Mouse (Mus musculus) MEL (cell line): Measurements from ENCODE around the gene Ucp2. TPM values are rescaled to one million over a fixed set of nuclear protein-coding genes. Genes with fewer than 3 reads are reported as not detected.

Experiments
- DNase-seq: peaks from one replicate; pipeline ENCODE4 v3.0.0; 2011; ENCODE audit warnings: low read depth, low spot score
- H3K27ac ChIP-seq: 2 replicates; pipeline ENCODE4 v1.5.1; 2012; ENCODE audit warnings: low read depth, mild to moderate bottlenecking, control low read depth, low read length, moderate library complexity; ENCODE audit not compliant: control insufficient read depth
- H3K27me3 ChIP-seq, 2 experiments: fragments of 150-350 bp in 1 of 2; sonication (generic) in 1 of 2; 2 replicates each; pipeline ENCODE4 v1.6.1; 2012; ENCODE audit warnings: low read length in 2 of 2, mild to moderate bottlenecking in 2 of 2, improper control_type of control experiment in 1 of 2, moderate library complexity in 1 of 2; ENCODE audit not compliant: insufficient read depth in 2 of 2, control insufficient read depth in 1 of 2
- H3K36me3 ChIP-seq, 2 experiments: 2 replicates each; pipeline ENCODE4 v1.6.1; 2012 to 2014; ENCODE audit warnings: low read length in 2 of 2, improper control_type of control experiment in 1 of 2, inconsistent platforms in 1 of 2, mild to moderate bottlenecking in 1 of 2; ENCODE audit not compliant: insufficient read depth in 2 of 2, control insufficient read depth in 1 of 2
- H3K4me1 ChIP-seq, 2 experiments: fragments of 150-350 bp in 1 of 2; sonication (generic) in 1 of 2; 2 replicates each; pipeline ENCODE4 v1.6.1; 2012; ENCODE audit warnings: low read length in 2 of 2, improper control_type of control experiment in 1 of 2, mild to moderate bottlenecking in 1 of 2; ENCODE audit not compliant: insufficient read depth in 2 of 2, control insufficient read depth in 1 of 2
- H3K4me3 ChIP-seq, 2 experiments: fragments of 150-350 bp in 1 of 2; sonication (generic) in 1 of 2; 2 replicates each; pipeline ENCODE4 v1.5.1; 2012; ENCODE audit warnings: low read depth in 2 of 2, low read length in 2 of 2, mild to moderate bottlenecking in 2 of 2, moderate library complexity in 2 of 2, control low read depth in 1 of 2, improper control_type of control experiment in 1 of 2; ENCODE audit not compliant: control insufficient read depth in 1 of 2, insufficient read depth in 1 of 2
- H3K79me2 ChIP-seq: 2 replicates; pipeline ENCODE4 v1.6.1; 2012; ENCODE audit warnings: mild to moderate bottlenecking, low read length, moderate library complexity; ENCODE audit not compliant: control insufficient read depth, poor library complexity, insufficient read depth
- H3K9ac ChIP-seq: 2 replicates; pipeline ENCODE4 v1.6.1; 2012; ENCODE audit warnings: low read depth, mild to moderate bottlenecking, control low read depth, low read length, moderate library complexity; ENCODE audit not compliant: control insufficient read depth, poor library complexity, severe bottlenecking
- H3K9me3 ChIP-seq: fragments of 150-350 bp; sonication (generic); replicated peaks from 2 replicates; pipeline ENCODE4 v1.6.1; 2012; ENCODE audit warnings: mild to moderate bottlenecking, low read length, improper control_type of control experiment, moderate library complexity; ENCODE audit not compliant: insufficient read depth
- CHD1 ChIP-seq: IDR thresholded peaks from 2 replicates; pipeline ENCODE4 v1.6.1; 2012; ENCODE audit warnings: low read depth, mild to moderate bottlenecking, inconsistent platforms, low read length, improper control_type of control experiment
- CHD2 ChIP-seq: IDR thresholded peaks from 2 replicates; pipeline ENCODE4 v1.6.1; 2011; ENCODE audit warnings: low read length, improper control_type of control experiment
- CTCF ChIP-seq, 3 experiments: IDR thresholded peaks in 2 of 3; conservative IDR thresholded peaks in 1 of 3; 2 replicates each; pipeline ENCODE4 v1.5.1; 2011 to 2012; ENCODE audit warnings: low read length in 3 of 3, low read depth in 2 of 3, mild to moderate bottlenecking in 2 of 3, improper control_type of control experiment in 1 of 3, inconsistent platforms in 1 of 3, mixed read lengths in 1 of 3, moderate library complexity in 1 of 3; ENCODE audit not compliant: control insufficient read depth in 1 of 3, insufficient read depth in 1 of 3, poor library complexity in 1 of 3, severe bottlenecking in 1 of 3
- E2F4 ChIP-seq: IDR thresholded peaks from 2 replicates; pipeline ENCODE4 v1.6.1; 2011; ENCODE audit warnings: low read depth, low read length, improper control_type of control experiment, borderline replicate concordance
- ELF1 ChIP-seq: IDR thresholded peaks from 2 replicates; pipeline ENCODE4 v1.6.1; 2014; ENCODE audit warnings: low read depth, mild to moderate bottlenecking, inconsistent platforms, low read length, improper control_type of control experiment, moderate library complexity
- ETS1 ChIP-seq: IDR thresholded peaks from 2 replicates; pipeline ENCODE4 v1.6.1; 2012; ENCODE audit warnings: low read depth, mild to moderate bottlenecking, inconsistent platforms, low read length, improper control_type of control experiment, moderate library complexity
- GABPA ChIP-seq: IDR thresholded peaks from 2 replicates; pipeline ENCODE4 v1.6.1; 2012; ENCODE audit warnings: low read depth, mild to moderate bottlenecking, inconsistent platforms, low read length, improper control_type of control experiment, moderate library complexity
- GATA1 ChIP-seq: IDR thresholded peaks from 2 replicates; pipeline ENCODE4 v1.6.1; 2011; ENCODE audit warnings: low read depth, low read length, improper control_type of control experiment
- KAT2A ChIP-seq: conservative IDR thresholded peaks from 2 replicates; pipeline ENCODE4 v1.6.1; 2012; ENCODE audit warnings: low read depth, low read length, improper control_type of control experiment, inconsistent platforms
- MAFK ChIP-seq: IDR thresholded peaks from 2 replicates; pipeline ENCODE4 v1.6.1; 2011; ENCODE audit warnings: low read depth, mild to moderate bottlenecking, low read length, improper control_type of control experiment, borderline replicate concordance
- MAZ ChIP-seq: IDR thresholded peaks from 2 replicates; pipeline ENCODE4 v1.6.1; 2012; ENCODE audit warnings: low read depth, mild to moderate bottlenecking, inconsistent platforms, low read length, improper control_type of control experiment
- MEF2A ChIP-seq: IDR thresholded peaks from 2 replicates; pipeline ENCODE4 v1.6.1; 2014; ENCODE audit warnings: low read depth, mild to moderate bottlenecking, inconsistent platforms, low read length, improper control_type of control experiment; ENCODE audit not compliant: poor library complexity, insufficient replicate concordance, severe bottlenecking; ENCODE audit errors: extremely low read depth
- MXI1 ChIP-seq: IDR thresholded peaks from 2 replicates; pipeline ENCODE4 v1.6.1; 2011; ENCODE audit warnings: mild to moderate bottlenecking, low read depth, low read length, improper control_type of control experiment
- MYB ChIP-seq: IDR thresholded peaks from 2 replicates; pipeline ENCODE4 v1.6.1; 2011; ENCODE audit warnings: mild to moderate bottlenecking, low read depth, low read length, improper control_type of control experiment
- MYC ChIP-seq: IDR thresholded peaks from 2 replicates; pipeline ENCODE4 v1.6.1; 2011; ENCODE audit warnings: low read depth, mild to moderate bottlenecking, low read length, improper control_type of control experiment, moderate library complexity
- NRF1 ChIP-seq: IDR thresholded peaks from 2 replicates; pipeline ENCODE4 v1.6.1; 2014; ENCODE audit warnings: low read depth, mild to moderate bottlenecking, inconsistent platforms, low read length, improper control_type of control experiment, moderate library complexity; ENCODE audit not compliant: poor library complexity, insufficient read depth, severe bottlenecking
- POLR2A ChIP-seq, 2 experiments: IDR thresholded peaks; 2 replicates each; pipeline ENCODE4 v1.6.1; 2011 to 2012; ENCODE audit warnings: low read length in 2 of 2, mild to moderate bottlenecking in 2 of 2, control low read depth in 1 of 2, improper control_type of control experiment in 1 of 2, low read depth in 1 of 2, moderate library complexity in 1 of 2; ENCODE audit not compliant: control insufficient read depth in 1 of 2, insufficient read depth in 1 of 2, poor library complexity in 1 of 2
- POLR2AphosphoS2 ChIP-seq: IDR thresholded peaks from 2 replicates; pipeline ENCODE4 v1.6.1; 2011; ENCODE audit warnings: low read length, improper control_type of control experiment
- POLR2AphosphoS5 ChIP-seq: IDR thresholded peaks from 2 replicates; pipeline ENCODE4 v1.6.1; 2012; ENCODE audit warnings: low read depth, borderline replicate concordance, mild to moderate bottlenecking, inconsistent platforms, low read length, moderate library complexity, mixed read lengths
- RAD21 ChIP-seq: IDR thresholded peaks from 2 replicates; pipeline ENCODE4 v1.6.1; 2011; ENCODE audit warnings: mild to moderate bottlenecking, low read depth, low read length, improper control_type of control experiment
- RCOR1 ChIP-seq: IDR thresholded peaks from 2 replicates; pipeline ENCODE4 v1.6.1; 2012; ENCODE audit warnings: low read depth, mild to moderate bottlenecking, inconsistent platforms, low read length, improper control_type of control experiment
- SIN3A ChIP-seq: IDR thresholded peaks from 2 replicates; pipeline ENCODE4 v1.6.1; 2012; ENCODE audit warnings: low read length, improper control_type of control experiment, inconsistent platforms
- SMC3 ChIP-seq: IDR thresholded peaks from 2 replicates; pipeline ENCODE4 v1.6.1; 2011; ENCODE audit warnings: low read depth, low read length, improper control_type of control experiment
- TAL1 ChIP-seq: IDR thresholded peaks from 2 replicates; pipeline ENCODE4 v1.6.1; 2012; ENCODE audit warnings: mild to moderate bottlenecking, inconsistent platforms, low read length, moderate library complexity, mixed read lengths
- TBP ChIP-seq: IDR thresholded peaks from 2 replicates; pipeline ENCODE4 v1.8.0; 2011; ENCODE audit warnings: low read depth, low read length, improper control_type of control experiment
- TCF12 ChIP-seq: IDR thresholded peaks from 2 replicates; pipeline ENCODE4 v1.6.1; 2014; ENCODE audit warnings: low read depth, mild to moderate bottlenecking, inconsistent platforms, low read length, improper control_type of control experiment, moderate library complexity
- USF1 ChIP-seq: IDR thresholded peaks from 2 replicates; pipeline ENCODE4 v1.6.1; 2014; ENCODE audit warnings: low read depth, mild to moderate bottlenecking, inconsistent platforms, low read length, improper control_type of control experiment, moderate library complexity
- ZC3H11A ChIP-seq: IDR thresholded peaks from 2 replicates; pipeline ENCODE4 v1.6.1; 2012; ENCODE audit warnings: low read depth, mild to moderate bottlenecking, inconsistent platforms, low read length, improper control_type of control experiment
- ZKSCAN1 ChIP-seq: IDR thresholded peaks from 2 replicates; pipeline ENCODE4 v1.6.1; 2012; ENCODE audit warnings: low read depth, mild to moderate bottlenecking, inconsistent platforms, low read length, improper control_type of control experiment, moderate library complexity
- ZNF384 ChIP-seq: IDR thresholded peaks from 2 replicates; pipeline ENCODE4 v1.6.1; 2012; ENCODE audit warnings: low read depth, mild to moderate bottlenecking, inconsistent platforms, low read length, improper control_type of control experiment
- polyA plus RNA-seq, 2 experiments: library from polyadenylated mRNA; stranded (reverse) in 1 of 2; unstranded in 1 of 2; fragments of >175 nt in 1 of 2; fragments of >200 nt in 1 of 2; gene quantifications; 2 replicates each; pipeline versions ENCODE4 v1.2.1 to v1.2.4; 2012; ENCODE audit warnings: low replicate concordance in 2 of 2, low read depth in 1 of 2; ENCODE audit not compliant: insufficient read length in 2 of 2, insufficient read depth in 1 of 2, missing spikeins in 1 of 2
- total RNA-seq: library from RNA; depleted of rRNA; stranded (reverse); fragments of 300-350 nt; gene quantifications from 2 replicates; pipeline ENCODE4 v1.2.3, GENCODE M21; 2012

Gene Ucp2
- total and polyA plus RNA-seq, 3 experiments, result 139 to 724 TPM; not detected in 1

DNA sequence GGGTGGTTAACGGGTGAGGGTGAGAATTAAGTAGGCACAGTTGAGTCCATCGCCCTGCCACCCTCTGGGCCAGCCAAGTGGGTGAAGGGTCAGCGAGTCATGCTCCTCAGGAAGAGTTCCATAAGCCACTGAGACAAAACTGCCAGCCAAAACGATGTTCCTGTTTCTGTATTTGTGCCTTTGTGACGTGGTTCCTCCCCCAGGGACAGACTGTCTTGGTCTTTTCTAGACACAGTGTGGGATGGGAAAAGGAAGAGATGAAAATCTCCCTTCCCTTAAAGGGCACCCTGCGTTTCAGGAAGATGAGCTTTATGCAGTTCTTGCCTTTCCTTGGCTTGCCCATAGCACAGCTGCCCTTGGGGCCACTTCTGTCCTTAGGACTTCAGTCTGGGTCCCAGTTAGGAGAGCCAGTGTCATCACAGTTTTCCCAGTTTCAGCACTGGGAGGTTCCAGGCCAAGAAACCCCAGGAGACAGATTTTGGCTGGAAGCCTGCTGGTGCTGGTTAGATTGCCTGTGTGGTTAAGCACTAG is 31.5 kb upstream of the Ucp2 start:
- Histone ChIP-seq H3K27ac (peak overlapping the region; percentile 29; the same call in 1 of the 2 replicates), H3K9me3 (no peaks in the 10 kb centered on the region), H3K79me2 (no peaks in the 10 kb centered on the region), H3K27me3 (no peaks in the 10 kb centered on the region), H3K36me3 (peaks cover 0 to 38% of the 10 kb centered on the region in 2 experiments; a peak in 3 of 4 replicates), H3K9ac (no peak overlapping the region), H3K4me1 (peaks cover 30 to 40% of the 10 kb centered on the region in 2 experiments), H3K4me3 (no peak overlapping the region)
- peak; percentile 42 for DNase-seq
- no peak for TF ChIP-seq MYB
- TF ChIP-seq ELF1, result no peak
- TF ChIP-seq CHD1, result no peak
- no peak for TF ChIP-seq ETS1
- TF ChIP-seq MEF2A, result no peak
- TF ChIP-seq TAL1, result no peak
- peak; percentile 4; the same call in 1 of the 2 replicates for TF ChIP-seq SIN3A

DNA sequence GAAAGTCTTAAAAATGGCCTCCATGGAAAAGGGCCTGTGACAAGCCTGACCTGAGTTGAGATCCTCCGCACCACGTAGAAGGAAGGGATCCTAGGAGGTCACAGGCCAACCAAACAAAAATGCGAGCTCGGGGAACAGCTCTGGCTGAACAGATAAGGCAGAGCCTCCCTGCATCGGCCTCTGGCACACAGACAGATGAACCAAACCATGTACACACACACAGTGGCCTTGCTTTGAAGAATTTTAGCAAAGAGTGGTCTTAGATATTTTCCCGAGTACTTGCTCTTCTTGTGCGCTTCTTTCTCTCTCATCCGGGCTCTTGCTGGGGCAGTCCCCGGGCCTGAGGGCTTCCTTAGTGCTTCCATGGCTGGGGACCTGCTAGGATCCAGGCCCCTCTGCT is 29.9 kb upstream of the Ucp2 start:
- Histone ChIP-seq H3K27me3 (no peaks in the 10 kb centered on the region), H3K79me2 (no peaks in the 10 kb centered on the region), H3K36me3 (peaks cover 0 to 49% of the 10 kb centered on the region in 2 experiments; a peak in 3 of 4 replicates), H3K27ac (0 out of 2 replicates have a peak overlapping the region, but pooled peaks have one; percentile 31), H3K9ac (no peak overlapping the region), H3K4me1 (peaks cover 35 to 49% of the 10 kb centered on the region in 2 experiments), H3K4me3 (no peak overlapping the region), H3K9me3 (no peaks in the 10 kb centered on the region)
- peak; percentile 78 for DNase-seq
- TF ChIP-seq CTCF (IDR thresholded peaks at IDR 0.05 in 2 of 3, conservative IDR thresholded peaks at IDR 0.05 in 1 of 3; ENCODE audit: control insufficient read depth in 1 of 3, insufficient read depth in 1 of 3, low read depth in 2 of 3, low read length in 3 of 3, poor library complexity in 1 of 3, severe bottlenecking in 1 of 3), result no peak
- no peak for TF ChIP-seq MAFK
- no peak for TF ChIP-seq NRF1
- no peak for TF ChIP-seq MEF2A
- no peak for TF ChIP-seq RAD21
- no peak for TF ChIP-seq ZNF384
- no peak for TF ChIP-seq ZC3H11A
- TF ChIP-seq MYB, result no peak
- 0 out of 2 replicates have a peak, but pooled peaks have one; percentile 46 for TF ChIP-seq SIN3A
- no peak for TF ChIP-seq E2F4
- no peak for TF ChIP-seq CHD1
- TF ChIP-seq MXI1, result no peak
- no peak for TF ChIP-seq MAZ
- no peak for TF ChIP-seq POLR2AphosphoS2
- TF ChIP-seq POLR2AphosphoS5, result no peak
- no peak for TF ChIP-seq TBP
- TF ChIP-seq KAT2A, result no peak
- TF ChIP-seq RCOR1, result peak; percentile 44; the same call in 1 of the 2 replicates
- peak; percentile 50; the same call in 1 of the 2 replicates for TF ChIP-seq ETS1
- TF ChIP-seq GATA1, result peak; percentile 72
- no peak for TF ChIP-seq USF1
- no peak for TF ChIP-seq SMC3
- TF ChIP-seq TCF12, result peak; percentile 71
- TF ChIP-seq CHD2, result no peak
- TF ChIP-seq GABPA, result no peak
- TF ChIP-seq MYC, result no peak
- peak; percentile 76 for TF ChIP-seq TAL1
- no peak for TF ChIP-seq POLR2A (IDR thresholded peaks at IDR 0.05; ENCODE audit: control insufficient read depth in 1 of 2, insufficient read depth in 1 of 2, low read depth in 1 of 2, low read length in 2 of 2, poor library complexity in 1 of 2)
- no peak for TF ChIP-seq ZKSCAN1
